Mouse (Mus musculus) cerebellum, adult 2 months (tissue): ENCODE results near the gene Slc45a1. TPM values are rescaled to one million over a fixed set of nuclear protein-coding genes. Genes with fewer than 3 reads are reported as not detected.
"Not testable (repeated sequence)": the region's sequence is repeated elsewhere in the genome, so short reads cannot be mapped to it uniquely, and the experiment has no call there.

Experiments used
- DNase-seq, 2 experiments: peaks; one replicate each; pipeline ENCODE4 v3.0.0; 2021
- H3K27ac ChIP-seq: fragments of 200-500 bp; 2 replicates; pipeline ENCODE4 v1.5.1; 2012; ENCODE audit warnings: low read length, control low read depth, inconsistent platforms; ENCODE audit not compliant: insufficient read depth
- H3K27me3 ChIP-seq: fragments of 200-500 bp; 2 replicates; pipeline ENCODE4 v1.6.1; 2012; ENCODE audit warnings: inconsistent platforms, mild to moderate bottlenecking, low read length, moderate library complexity; ENCODE audit not compliant: control insufficient read depth, insufficient read depth
- H3K4me1 ChIP-seq: fragments of 200-500 bp; 2 replicates; pipeline ENCODE4 v1.6.1; 2011; ENCODE audit warnings: low read length; ENCODE audit not compliant: control insufficient read depth, insufficient read depth
- H3K4me3 ChIP-seq: fragments of 200-500 bp; replicated peaks from 2 replicates; pipeline ENCODE3; 2011; ENCODE audit warnings: mild to moderate bottlenecking, low read depth, low read length, control low read depth; ENCODE audit not compliant: insufficient read depth
- CTCF ChIP-seq: fragments of 200-500 bp; IDR thresholded peaks from 2 replicates; pipeline ENCODE4 v1.5.1; 2011; ENCODE audit warnings: low read depth, mild to moderate bottlenecking, control low read depth, low read length, moderate library complexity, borderline replicate concordance; ENCODE audit not compliant: insufficient read depth
- POLR2A ChIP-seq: fragments of 200-500 bp; IDR thresholded peaks from 2 replicates; pipeline ENCODE4 v1.6.1; 2011; ENCODE audit warnings: low read length, control low read depth, borderline replicate concordance; ENCODE audit not compliant: insufficient read depth
- WGBS: fragments of 180-500 bp; shearing (Covaris S2); methylation state at CpG from one replicate; pipeline ENCODE4 v1.1.7; 2018; 5-methylcytosine and 5-hydroxymethylcytosine counted together
- polyA plus RNA-seq: library from polyadenylated mRNA; depleted of rRNA; stranded (reverse); fragments of >200 nt; gene quantifications from 2 replicates; pipeline ENCODE4 v1.2.3, GENCODE M21; 2012

The Slc45a1 gene
- polyA plus RNA-seq, 1 experiment: 54.9 TPM

GRCm38 (mm10) chr4:150613715-150614114, 38.3 kb downstream of the Slc45a1 start:
- Histone ChIP-seq H3K4me1 (peaks cover 12% of the 10 kb centered on the region), H3K4me3 (no peak overlapping the region), H3K27me3 (no peaks in the 10 kb centered on the region), H3K27ac (no peak overlapping the region)
- no peak for DNase-seq
- 85% methylated on average over 7 of the region's 7 CpGs for WGBS
- TF ChIP-seq POLR2A (no peak), CTCF (no peak)

DNA sequence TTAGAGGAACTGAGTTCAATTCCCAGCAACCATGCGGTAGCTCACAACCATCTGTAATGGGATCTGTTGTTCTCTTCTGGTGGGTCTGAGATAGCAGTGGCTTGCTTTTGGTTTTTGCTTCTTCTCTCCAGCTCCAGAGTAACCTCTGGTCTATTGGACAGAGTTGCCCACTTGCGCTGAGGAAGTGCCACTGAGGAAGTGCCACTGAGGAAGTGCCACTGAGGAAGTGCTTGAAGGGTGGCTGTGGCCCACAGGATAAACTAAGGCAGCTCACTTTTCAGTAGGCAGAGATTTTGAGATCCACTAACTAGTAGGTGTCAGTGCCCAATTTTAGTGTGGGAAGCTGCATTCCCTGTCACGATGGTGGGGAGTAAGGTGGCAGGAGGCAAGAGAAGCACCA, 43.3 kb downstream of the Slc45a1 start:
- DNase-seq: no peak
- Histone ChIP-seq H3K27me3 (no peaks in the 10 kb centered on the region), H3K4me1 (peaks cover 23% of the 10 kb centered on the region), H3K27ac (no peak overlapping the region), H3K4me3 (no peak overlapping the region)
- 93% methylated on average over 3 of the region's 3 CpGs for WGBS
- no peak for TF ChIP-seq CTCF
- no peak for TF ChIP-seq POLR2A

- H3K4me1 ChIP-seq: peaks cover 23% of the 10 kb centered on the region
- H3K27me3 ChIP-seq: no peaks in the 10 kb centered on the region
- TF ChIP-seq CTCF (no peak), POLR2A (no peak)
- H3K4me3 ChIP-seq: no peak overlapping the region
- no peak for DNase-seq
- H3K27ac ChIP-seq: peak overlapping the region; percentile 43; the same call in 1 of the 2 replicates
- WGBS: 14% methylated on average over 3 of the region's 3 CpGs
Observed at GRCm38 (mm10) chr4:150606449-150607161, 45.4 kb downstream of the Slc45a1 start.

- WGBS: 69% methylated on average over 3 of the region's 3 CpGs
- H3K27ac ChIP-seq: peak overlapping the region; percentile 34; the same call in 1 of the 2 replicates
Observed at GRCm38 (mm10) chr4:150605804-150606203, 46.2 kb downstream of the Slc45a1 start.

DNA sequence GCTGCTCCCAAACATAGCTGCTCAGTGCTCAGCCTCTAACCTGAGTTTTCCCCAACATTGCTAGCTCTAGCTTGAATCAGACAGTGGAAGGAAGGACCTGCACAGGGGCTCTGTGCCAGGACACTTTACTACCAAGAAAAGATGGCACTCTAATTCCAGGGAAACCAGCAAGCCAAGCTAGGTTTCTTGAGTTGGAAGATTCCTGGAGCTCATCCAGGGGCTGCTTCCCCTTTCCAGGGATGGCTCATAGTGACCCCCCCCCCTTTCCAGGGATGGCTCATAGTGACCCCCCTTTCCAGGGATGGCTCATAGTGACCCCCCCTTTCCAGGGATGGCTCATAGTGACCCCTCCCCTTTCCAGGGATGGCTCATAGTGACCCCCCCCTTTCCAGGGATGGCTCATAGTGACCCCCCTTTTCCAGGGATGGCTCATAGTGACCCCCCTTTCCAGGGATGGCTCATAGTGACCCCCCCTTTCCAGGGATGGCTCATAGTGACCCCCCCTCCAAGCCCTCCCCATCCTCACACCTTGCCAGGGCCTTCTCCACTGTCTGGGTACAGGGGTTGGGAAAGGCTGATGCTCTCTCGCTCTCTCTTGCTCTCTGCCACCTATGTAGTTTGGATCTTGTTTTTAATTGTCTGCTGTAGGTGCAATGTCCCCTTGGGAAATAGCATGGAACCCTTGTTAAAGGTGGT, 48.5 kb downstream of the Slc45a1 start:
- H3K4me1 ChIP-seq: peaks cover 31% of the 10 kb centered on the region
- H3K27me3 ChIP-seq: no peaks in the 10 kb centered on the region
- 100% methylated on average over 1 of the region's 1 CpGs for WGBS
- no peak overlapping the region for H3K4me3 ChIP-seq
- TF ChIP-seq CTCF: no peak
- TF ChIP-seq POLR2A: no peak
- no peak overlapping the region for H3K27ac ChIP-seq
- DNase-seq: no peak

More at GRCm38 (mm10) chr4:150605804-150606203, 46.2 kb downstream of the Slc45a1 start:
- no peak overlapping the region for H3K4me3 ChIP-seq
- H3K4me1 ChIP-seq: peaks cover 23% of the 10 kb centered on the region
- DNase-seq: no peak
- no peaks in the 10 kb centered on the region for H3K27me3 ChIP-seq
- TF ChIP-seq CTCF (no peak), POLR2A (no peak)

GRCm38 (mm10) chr4:150601489-150601888, 50.5 kb downstream of the Slc45a1 start:
- peaks cover 36% of the 10 kb centered on the region for H3K4me1 ChIP-seq
- WGBS: 90% methylated on average over 10 of the region's 10 CpGs

GRCm38 (mm10) chr4:150600503-150600902, 51.5 kb downstream of the Slc45a1 start:
- H3K4me3 ChIP-seq, DNase-seq, H3K27ac ChIP-seq, H3K27me3 ChIP-seq: not testable (repeated sequence)
- 83% methylated on average over 2 of the region's 2 CpGs for WGBS
- peaks cover 30% of the 10 kb centered on the region for H3K4me1 ChIP-seq

More at GRCm38 (mm10) chr4:150601489-150601888, 50.5 kb downstream of the Slc45a1 start:
- H3K27ac ChIP-seq: no peak overlapping the region
- H3K4me3 ChIP-seq: no peak overlapping the region
- H3K27me3 ChIP-seq: no peaks in the 10 kb centered on the region
- TF ChIP-seq CTCF: no peak
- TF ChIP-seq POLR2A: no peak
- DNase-seq: no peak

GRCm38 (mm10) chr4:150599119-150599992, 52.6 kb downstream of the Slc45a1 start:
- 17% methylated on average over 3 of the region's 3 CpGs for WGBS
- TF ChIP-seq CTCF (no peak), POLR2A (no peak)
- peak overlapping the region; percentile 86 for H3K27ac ChIP-seq
- DNase-seq: peak in 1 of 2 experiments; percentile 37
- no peaks in the 10 kb centered on the region for H3K27me3 ChIP-seq
- peaks cover 27% of the 10 kb centered on the region for H3K4me1 ChIP-seq
- no peak overlapping the region for H3K4me3 ChIP-seq
